Mouse (Mus musculus) stomach, postnatal 0 days (tissue): ENCODE measurements around the gene Taf1d. TPM values are rescaled to one million over a fixed set of nuclear protein-coding genes. Genes with fewer than 3 reads are reported as not detected.

Experiments used
- ATAC-seq: fragments of 200-750 bp; cut with Nextera tagmentation; 2 replicates; pipeline ENCODE4 v1.8.0; 2017; ENCODE audit not compliant: low FRiP score, low TSS enrichment
- DNase-seq: peaks from one replicate; pipeline ENCODE4 v3.0.0-alpha.2; 2016; ENCODE audit warnings: low spot score
- H3K27ac ChIP-seq: fragments of 300-500 bp; sonication (generic); replicated peaks from 2 replicates; pipeline ENCODE4 v1.5.1; 2014; ENCODE audit warnings: mild to moderate bottlenecking, control low read depth
- H3K27me3 ChIP-seq: fragments of 300-500 bp; sonication (generic); 2 replicates; pipeline ENCODE4 v1.6.1; 2014; ENCODE audit warnings: low read length; ENCODE audit not compliant: control insufficient read depth, insufficient read depth
- H3K36me3 ChIP-seq: fragments of 300-500 bp; sonication (generic); 2 replicates; pipeline ENCODE4 v1.6.1; 2014; ENCODE audit warnings: low read length, mixed read lengths; ENCODE audit not compliant: control insufficient read depth, insufficient read depth
- H3K4me1 ChIP-seq: fragments of 300-500 bp; sonication (generic); replicated peaks from 2 replicates; pipeline ENCODE4 v1.6.1; 2014; ENCODE audit warnings: antibody characterized with exemption; ENCODE audit not compliant: control insufficient read depth, insufficient read depth
- H3K4me2 ChIP-seq: fragments of 300-500 bp; sonication (generic); replicated peaks from 2 replicates; pipeline ENCODE4 v1.6.1; 2014; ENCODE audit warnings: low read depth, mild to moderate bottlenecking, control low read depth, moderate library complexity
- H3K4me3 ChIP-seq: fragments of 300-500 bp; sonication (generic); 2 replicates; pipeline ENCODE4 v1.5.1; 2014; ENCODE audit warnings: low read depth, low read length, control low read depth
- H3K9ac ChIP-seq: fragments of 300-500 bp; sonication (generic); 2 replicates; pipeline ENCODE4 v1.6.1; 2014; ENCODE audit warnings: mild to moderate bottlenecking, low read length, control low read depth, mixed read lengths
- H3K9me3 ChIP-seq: fragments of 300-500 bp; sonication (generic); 2 replicates; pipeline ENCODE4 v1.6.1; 2016; ENCODE audit warnings: low read length; ENCODE audit not compliant: control insufficient read depth
- CTCF ChIP-seq: IDR thresholded peaks from 2 replicates; pipeline ENCODE4 v1.5.1; 2016; ENCODE audit warnings: antibody characterized with exemption, low read depth, mild to moderate bottlenecking, moderate library complexity
- EP300 ChIP-seq: optimal IDR thresholded peaks from 2 replicates; pipeline ENCODE3; 2016; ENCODE audit warnings: antibody characterized with exemption
- WGBS: fragments of 180-500 bp; shearing (Covaris S2); extraction: QIAGEN DNeasy Blood & Tissue Kit; methylation state at CpG from one replicate; pipeline ENCODE4 v1.1.7; 2014; 5-methylcytosine and 5-hydroxymethylcytosine counted together
- polyA plus RNA-seq: library from polyadenylated mRNA; unstranded; fragments of >200 nt; fragmentation: Nextera tagmentation; extraction: Ambion mirVana; gene quantifications from 2 replicates; pipeline ENCODE4 v1.2.1, GENCODE M21; 2015

Taf1d gene
- polyA plus RNA-seq, 1 experiment from 2014 or later = 41.1 TPM

GRCm38 (mm10) chr9:15278343-15278742 is 27.7 kb upstream of the Taf1d start:
- WGBS = 92% methylated on average over 3 of the region's 3 CpGs
- Histone ChIP-seq H3K4me3 (no peak overlapping the region), H3K36me3 (peaks cover 16% of the 10 kb centered on the region), H3K27ac (no peak overlapping the region), H3K27me3 (no peaks in the 10 kb centered on the region), H3K9ac (no peak overlapping the region), H3K4me1 (0 out of 2 replicates have a peak, but pooled peaks cover 3% of the 10 kb centered on the region), H3K4me2 (no peak overlapping the region), H3K9me3 (no peaks in the 10 kb centered on the region)
- ATAC-seq = no peak
- TF ChIP-seq EP300 = no peak
- no peak for TF ChIP-seq CTCF
- DNase-seq = no peak

- Histone ChIP-seq H3K4me2 (peak overlapping the region; percentile 78), H3K4me1 (0 out of 2 replicates have a peak, but pooled peaks cover 3% of the 10 kb centered on the region), H3K9ac (peak overlapping the region; percentile 96), H3K4me3 (peak overlapping the region; percentile 92), H3K36me3 (peaks cover 9% of the 10 kb centered on the region; the same call in 1 of the 2 replicates), H3K27me3 (no peaks in the 10 kb centered on the region), H3K9me3 (no peaks in the 10 kb centered on the region), H3K27ac (peak overlapping the region; percentile 95)
- TF ChIP-seq CTCF = no peak
- TF ChIP-seq EP300 = no peak
- WGBS = 9% methylated on average over 19 of the region's 19 CpGs
- DNase-seq (no peak), ATAC-seq (no peak)
Observed at GRCm38 (mm10) chr9:15279139-15279648, 26.8 kb upstream of the Taf1d start.

GRCm38 (mm10) chr9:15279649-15280490 is 26.1 kb upstream of the Taf1d start, which contains the start of gene Med17:
Gene Med17, minus strand, starts transcription at chr9:15279931.
- WGBS = 1% methylated on average over 57 of the region's 57 CpGs
- peak within 1 kb of the TSS; percentile 95 for H3K27ac ChIP-seq
- no peaks in the 10 kb centered on the region for H3K27me3 ChIP-seq
- no peaks in the 10 kb centered on the region for H3K9me3 ChIP-seq
- H3K4me3 ChIP-seq = peak within 1 kb of the TSS; percentile 92
- H3K4me1 ChIP-seq = 0 out of 2 replicates have a peak, but pooled peaks cover 3% of the 10 kb centered on the region
- peaks cover 6% of the 10 kb centered on the region; the same call in 1 of the 2 replicates for H3K36me3 ChIP-seq
- DNase-seq (peak; percentile 96), ATAC-seq (peak; percentile 97)
- H3K9ac ChIP-seq = peak within 1 kb of the TSS; percentile 96
- TF ChIP-seq EP300 = no peak
- no peak for TF ChIP-seq CTCF
- H3K4me2 ChIP-seq = peak within 1 kb of the TSS; percentile 78

- H3K27me3 ChIP-seq = no peaks in the 10 kb centered on the region
- TF ChIP-seq CTCF (no peak), EP300 (no peak)
- peak overlapping the region; percentile 37; the same call in 1 of the 2 replicates for H3K27ac ChIP-seq
- ATAC-seq (no peak; the same call in 1 of the 2 replicates), DNase-seq (no peak)
- H3K4me1 ChIP-seq = 0 out of 2 replicates have a peak, but pooled peaks cover 3% of the 10 kb centered on the region
- 37% methylated on average over 5 of the region's 5 CpGs for WGBS
- peak overlapping the region; percentile 64 for H3K9ac ChIP-seq
- H3K4me3 ChIP-seq = peak overlapping the region; percentile 92
- H3K9me3 ChIP-seq = no peaks in the 10 kb centered on the region
- H3K36me3 ChIP-seq = peaks cover 3% of the 10 kb centered on the region; the same call in 1 of the 2 replicates
- peak overlapping the region; percentile 78 for H3K4me2 ChIP-seq
Observed at GRCm38 (mm10) chr9:15280491-15280879, 25.5 kb upstream of the Taf1d start.

GRCm38 (mm10) chr9:15285443-15285842 is 20.6 kb upstream of the Taf1d start:
- TF ChIP-seq EP300 = no peak
- TF ChIP-seq CTCF = peak; percentile 57
- Histone ChIP-seq H3K36me3 (no peaks in the 10 kb centered on the region), H3K27me3 (no peaks in the 10 kb centered on the region), H3K27ac (no peak overlapping the region), H3K4me1 (0 out of 2 replicates have a peak, but pooled peaks cover 3% of the 10 kb centered on the region), H3K9ac (no peak overlapping the region), H3K9me3 (no peaks in the 10 kb centered on the region), H3K4me2 (no peak overlapping the region), H3K4me3 (no peak overlapping the region)
- ATAC-seq = no peak
- no peak for DNase-seq
- WGBS = 80% methylated on average over 3 of the region's 3 CpGs

GRCm38 (mm10) chr9:15287846-15288245 is 18.2 kb upstream of the Taf1d start:
- Histone ChIP-seq H3K36me3 (0 out of 2 replicates have a peak, but pooled peaks cover 2% of the 10 kb centered on the region), H3K4me1 (no peaks in the 10 kb centered on the region), H3K9me3 (no peaks in the 10 kb centered on the region), H3K9ac (no peak overlapping the region), H3K4me2 (no peak overlapping the region), H3K4me3 (no peak overlapping the region), H3K27me3 (no peaks in the 10 kb centered on the region), H3K27ac (no peak overlapping the region)
- no peak for DNase-seq
- TF ChIP-seq EP300 = no peak
- peak; percentile 37; the same call in 1 of the 2 replicates for TF ChIP-seq CTCF
- no peak for ATAC-seq
- WGBS = 61% methylated on average over 6 of the region's 6 CpGs
